Mouse (Mus musculus) erythroblast, embryonic 14.5 days (primary cell): ENCODE measurements around the gene Gm42878.
"Not testable (repeated sequence)": the region's sequence is repeated elsewhere in the genome, so short reads cannot be mapped to it uniquely, and the experiment has no call there.

Experiments
- GATA1 ChIP-seq: IDR thresholded peaks from 2 replicates; pipeline ENCODE4 v1.6.1; 2012; ENCODE audit warnings: low read length, inconsistent platforms, mixed read lengths
- TAL1 ChIP-seq: IDR thresholded peaks from 3 replicates; pipeline ENCODE4 v1.6.1; 2012; ENCODE audit warnings: low read length, inconsistent platforms, mixed read lengths

DNA sequence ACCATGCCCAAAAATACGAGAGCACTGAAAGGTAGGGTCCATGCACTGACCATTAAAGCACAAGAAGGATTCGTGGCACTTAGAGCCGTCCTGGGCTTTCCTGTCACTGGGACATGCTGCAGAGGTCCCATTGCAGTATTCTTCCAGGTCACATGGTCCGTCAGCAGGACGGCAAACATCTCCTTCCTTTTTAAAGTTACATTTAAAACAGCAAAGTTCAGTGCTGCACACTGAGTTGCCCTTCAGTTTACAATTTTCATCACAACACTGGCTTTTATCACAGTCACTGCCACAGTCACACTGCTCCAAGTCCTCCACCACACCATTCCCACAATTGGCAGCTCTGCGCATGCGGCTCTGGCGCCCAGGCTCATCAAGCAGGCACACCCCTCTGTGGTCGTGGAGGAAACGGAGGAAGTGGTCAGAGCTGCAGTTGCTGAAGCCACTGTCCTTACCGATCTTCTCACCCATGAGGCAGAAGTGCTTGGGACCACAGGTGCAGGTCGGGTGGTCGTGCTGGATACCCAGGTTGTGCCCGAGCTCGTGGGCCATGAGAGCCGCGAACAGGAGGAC, 43.8 kb downstream of the Gm42878 start:
- not testable (repeated sequence) for TF ChIP-seq GATA1, TAL1
